Mouse (Mus musculus) ovary, postnatal 36 days (tissue): ENCODE results near the gene Gm3532.
"Not testable (repeated sequence)": the region's sequence is repeated elsewhere in the genome, so short reads cannot be mapped to it uniquely, and the experiment has no call there.

Experiments
- DNase-seq: peaks from one replicate; pipeline ENCODE4 v3.0.0; 2022; ENCODE audit warnings: low spot score, mixed read lengths

The Gm3532 gene

GRCm38 (mm10) chr14:5538196-5538595 lies at the start of gene Gm3532:
TSS of gene Gm3532 (plus strand) at chr14:5538496.
- DNase-seq: not testable (repeated sequence)

- not testable (repeated sequence) for DNase-seq
Observed at GRCm38 (mm10) chr14:5501374-5501773, 36.9 kb upstream of the Gm3532 start, which contains the start of gene Gm3488. TSS of gene Gm3488 (plus strand) at chr14:5501674.
